Mouse (Mus musculus) midbrain, postnatal 0 days (tissue): ENCODE data around the gene Gm20388. TPM values are rescaled to one million over a fixed set of nuclear protein-coding genes. Genes with fewer than 3 reads are reported as not detected.

ENCODE experiments used
- ATAC-seq: fragments of 200-750 bp; cut with Nextera tagmentation; 2 replicates; pipeline ENCODE4 v1.8.0; 2017; ENCODE audit warnings: moderate number of reproducible peaks, mild to moderate bottlenecking, moderate TSS enrichment, moderate library complexity; ENCODE audit not compliant: low FRiP score
- DNase-seq: peaks from one replicate; pipeline ENCODE4 v3.0.0-alpha.2; 2015; ENCODE audit warnings: low spot score
- H3K27ac ChIP-seq: fragments of 300-500 bp; sonication (generic); 2 replicates; pipeline ENCODE4 v1.5.1; 2014; ENCODE audit warnings: low read depth, mild to moderate bottlenecking, low read length, mixed read lengths
- H3K27me3 ChIP-seq: fragments of 300-500 bp; sonication (generic); 2 replicates; pipeline ENCODE4 v1.6.1; 2014; ENCODE audit warnings: low read length, control low read depth, mixed read lengths; ENCODE audit not compliant: insufficient read depth
- H3K36me3 ChIP-seq: fragments of 300-500 bp; sonication (generic); 2 replicates; pipeline ENCODE4 v1.6.1; 2014; ENCODE audit warnings: low read length, control low read depth, mixed read lengths; ENCODE audit not compliant: insufficient read depth
- H3K4me1 ChIP-seq: fragments of 300-500 bp; sonication (generic); 2 replicates; pipeline ENCODE4 v1.6.1; 2014; ENCODE audit warnings: mild to moderate bottlenecking, control low read depth, antibody characterized with exemption, low read length, mixed read lengths; ENCODE audit not compliant: insufficient read depth
- H3K4me2 ChIP-seq: fragments of 300-500 bp; sonication (generic); 2 replicates; pipeline ENCODE4 v1.6.1; 2014; ENCODE audit warnings: low read depth, mild to moderate bottlenecking, low read length, mixed read lengths; ENCODE audit not compliant: poor library complexity, severe bottlenecking
- H3K4me3 ChIP-seq: fragments of 300-500 bp; sonication (generic); 2 replicates; pipeline ENCODE4 v1.5.1; 2014; ENCODE audit warnings: low read depth, mild to moderate bottlenecking, low read length, moderate library complexity
- H3K9ac ChIP-seq: fragments of 300-500 bp; sonication (generic); replicated peaks from 2 replicates; pipeline ENCODE4 v1.6.1; 2014; ENCODE audit warnings: mild to moderate bottlenecking, low read length, moderate library complexity, mixed read lengths; ENCODE audit not compliant: poor library complexity, severe bottlenecking
- H3K9me3 ChIP-seq: fragments of 300-500 bp; sonication (generic); 2 replicates; pipeline ENCODE4 v1.6.1; 2016; ENCODE audit warnings: low read length, control low read depth
- CTCF ChIP-seq: IDR thresholded peaks from 2 replicates; pipeline ENCODE4 v1.5.1; 2016; ENCODE audit warnings: antibody characterized with exemption, mild to moderate bottlenecking
- WGBS: fragments of 180-500 bp; shearing (Covaris S2); extraction: QIAGEN DNeasy Blood & Tissue Kit; methylation state at CpG from one replicate; pipeline ENCODE4 v1.1.7; 2014; 5-methylcytosine and 5-hydroxymethylcytosine counted together
- polyA plus RNA-seq: library from polyadenylated mRNA; unstranded; fragments of >200 nt; fragmentation: Nextera tagmentation; extraction: Ambion mirVana; gene quantifications from 2 replicates; pipeline ENCODE4 v1.2.1, GENCODE M21; 2015
- total RNA-seq: library from RNA; depleted of rRNA; stranded (reverse); fragments of >200 nt; gene quantifications from 2 replicates; pipeline ENCODE4 v1.2.3, GENCODE M21; 2014

Gm20388 gene
- total and polyA plus RNA-seq, 2 experiments from 2014 or later: 74.2 TPM; not detected in 1

DNA sequence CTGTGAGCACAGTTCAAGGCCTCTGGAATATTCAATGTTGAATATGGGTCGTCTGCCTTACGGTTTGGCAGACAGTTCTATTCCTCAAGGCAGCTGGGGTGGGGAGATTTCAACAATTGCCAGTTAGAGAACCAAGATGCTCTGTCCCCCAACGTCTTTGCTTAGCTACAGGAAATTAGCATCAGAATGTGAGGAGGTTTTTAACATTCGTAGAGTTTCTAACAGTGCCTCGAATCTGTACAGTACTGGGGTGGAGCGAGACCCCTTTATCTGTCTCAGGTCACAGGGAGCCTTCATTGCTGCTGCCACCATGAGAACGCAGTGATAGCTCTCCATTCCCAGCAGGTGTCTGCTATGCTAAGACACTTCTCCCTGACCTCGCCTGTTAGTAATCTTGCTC is 3465.5 kb downstream of the Gm20388 start:
- H3K9ac ChIP-seq: no peak overlapping the region
- no peaks in the 10 kb centered on the region for H3K27me3 ChIP-seq
- no peak overlapping the region for H3K4me2 ChIP-seq
- no peak overlapping the region for H3K4me3 ChIP-seq
- no peak for TF ChIP-seq CTCF
- no peaks in the 10 kb centered on the region for H3K9me3 ChIP-seq
- H3K27ac ChIP-seq: no peak overlapping the region
- H3K4me1 ChIP-seq: peaks cover 8% of the 10 kb centered on the region; the same call in 1 of the 2 replicates
- H3K36me3 ChIP-seq: no peaks in the 10 kb centered on the region; the same call in 1 of the 2 replicates
- peak; percentile 7 for DNase-seq
- no peak for ATAC-seq
- WGBS: 47% methylated on average over 8 of the region's 8 CpGs

DNA sequence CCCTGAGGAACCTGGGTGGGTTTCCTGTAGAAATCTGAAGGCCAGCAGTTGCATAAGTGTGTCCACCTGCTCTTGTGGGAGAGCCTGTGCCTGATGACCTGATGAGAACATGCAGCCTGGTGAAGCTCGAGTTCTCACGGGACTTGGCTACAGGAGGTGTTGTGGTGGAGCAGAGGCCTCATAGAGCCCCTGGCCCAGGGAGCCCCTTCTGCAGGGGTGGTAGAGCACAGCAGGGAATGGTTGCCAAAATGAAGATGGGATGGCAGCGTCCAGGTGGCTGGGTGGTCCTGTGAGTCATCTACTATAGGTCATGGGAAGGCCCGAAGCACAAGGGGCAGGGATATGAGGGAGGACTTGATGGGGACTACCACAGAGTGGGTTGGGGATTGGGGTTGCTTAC is 3471.1 kb downstream of the Gm20388 start:
- Histone ChIP-seq H3K9me3 (no peaks in the 10 kb centered on the region), H3K27me3 (no peaks in the 10 kb centered on the region), H3K4me1 (no peaks in the 10 kb centered on the region), H3K36me3 (peaks cover 40% of the 10 kb centered on the region), H3K9ac (no peak overlapping the region), H3K4me3 (no peak overlapping the region), H3K27ac (no peak overlapping the region), H3K4me2 (no peak overlapping the region)
- DNase-seq (no peak), ATAC-seq (no peak)
- WGBS: 90% methylated on average over 4 of the region's 4 CpGs
- TF ChIP-seq CTCF: no peak

DNA sequence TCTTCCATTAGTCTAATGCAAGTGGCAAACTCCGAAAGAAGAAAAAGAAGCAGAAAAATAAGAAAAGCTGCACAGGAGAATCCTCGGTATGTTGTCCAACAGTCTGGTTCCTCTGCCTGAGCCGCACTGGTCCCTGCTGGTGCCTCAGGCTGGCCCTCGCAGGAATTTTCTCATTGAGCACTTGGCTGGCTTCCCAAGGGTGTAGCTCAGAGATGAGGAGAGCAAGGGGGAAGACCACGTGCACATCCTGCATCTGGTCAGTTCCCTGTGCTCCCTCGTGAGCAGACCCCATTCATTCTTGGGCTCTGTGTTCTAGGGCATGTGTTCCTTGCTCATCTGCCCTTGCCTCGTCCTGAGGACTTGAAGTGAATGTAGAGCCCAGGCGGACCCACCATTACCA is 3471.9 kb downstream of the Gm20388 start:
- Histone ChIP-seq H3K27me3 (no peaks in the 10 kb centered on the region), H3K9me3 (no peaks in the 10 kb centered on the region), H3K4me2 (no peak overlapping the region), H3K36me3 (peaks cover 48% of the 10 kb centered on the region), H3K9ac (no peak overlapping the region), H3K4me1 (no peaks in the 10 kb centered on the region), H3K27ac (no peak overlapping the region), H3K4me3 (no peak overlapping the region)
- TF ChIP-seq CTCF: no peak
- WGBS: 87% methylated on average over 8 of the region's 8 CpGs
- DNase-seq: no peak
- no peak for ATAC-seq

DNA sequence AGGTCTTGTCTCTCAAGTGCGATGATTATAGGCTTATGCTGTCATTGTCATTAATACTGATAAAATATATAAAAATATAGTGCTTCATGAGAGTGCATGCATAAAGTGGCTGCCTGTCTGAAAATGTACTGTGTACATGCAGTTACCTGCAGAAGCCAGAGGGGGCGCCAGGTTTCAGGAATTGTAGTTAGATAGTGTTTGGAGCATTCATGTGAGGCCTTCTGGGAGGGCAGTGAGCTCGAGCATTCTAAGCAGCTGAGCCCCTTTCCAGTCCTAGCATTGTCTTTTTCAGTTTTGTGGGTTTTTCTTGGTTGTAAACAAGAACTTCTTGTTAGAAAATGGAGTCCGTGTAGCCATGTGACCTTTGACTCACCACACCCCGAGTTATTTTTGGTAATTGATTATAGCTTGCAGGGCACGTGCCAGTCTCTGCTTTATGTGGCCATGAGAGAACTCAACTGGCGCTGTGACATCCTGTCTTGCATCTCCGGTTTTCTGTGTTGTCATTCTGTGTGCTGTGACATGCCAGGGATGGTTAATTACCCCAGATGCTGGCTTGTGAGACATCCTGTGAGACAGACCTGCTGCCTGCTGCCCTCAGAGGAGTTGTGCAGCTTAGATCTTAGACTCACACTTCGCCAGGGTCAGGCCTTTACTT is 3474.4 kb downstream of the Gm20388 start:
- DNase-seq: peak; percentile 43
- no peaks in the 10 kb centered on the region for H3K27me3 ChIP-seq
- H3K27ac ChIP-seq: no peak overlapping the region
- H3K9ac ChIP-seq: no peak overlapping the region
- peak; percentile 44; the same call in 1 of the 2 replicates for ATAC-seq
- H3K4me1 ChIP-seq: no peaks in the 10 kb centered on the region
- H3K4me2 ChIP-seq: no peak overlapping the region
- H3K4me3 ChIP-seq: no peak overlapping the region
- H3K36me3 ChIP-seq: peaks cover 72% of the 10 kb centered on the region
- 69% methylated on average over 9 of the region's 9 CpGs for WGBS
- peak; percentile 82 for TF ChIP-seq CTCF
- no peaks in the 10 kb centered on the region for H3K9me3 ChIP-seq

DNA sequence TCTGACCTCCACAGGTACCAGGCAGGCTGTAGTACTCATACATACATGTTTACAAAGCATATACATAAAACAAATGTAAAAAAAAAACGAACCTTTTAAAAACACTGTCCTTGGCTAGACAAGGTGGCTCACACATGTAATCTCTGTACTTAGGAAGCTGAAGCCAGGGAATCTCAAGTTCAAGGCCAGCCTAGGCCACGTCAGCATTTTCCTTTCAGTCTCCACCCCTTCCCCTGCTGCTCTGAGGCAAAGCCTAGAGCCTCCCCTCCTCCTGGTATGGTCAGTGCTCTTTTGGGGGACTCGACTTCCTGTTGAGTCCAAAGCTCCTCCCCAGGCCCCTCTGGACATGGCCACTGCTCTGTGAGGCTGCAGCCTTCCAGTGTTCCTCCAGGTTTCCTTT is 3476.4 kb downstream of the Gm20388 start:
- ATAC-seq (no peak), DNase-seq (no peak)
- Histone ChIP-seq H3K4me1 (no peaks in the 10 kb centered on the region), H3K4me2 (no peak overlapping the region), H3K9ac (no peak overlapping the region), H3K4me3 (no peak overlapping the region), H3K27me3 (no peaks in the 10 kb centered on the region), H3K9me3 (no peaks in the 10 kb centered on the region), H3K36me3 (peaks cover 85% of the 10 kb centered on the region), H3K27ac (no peak overlapping the region)
- TF ChIP-seq CTCF: no peak
- 85% methylated on average over 3 of the region's 3 CpGs for WGBS

DNA sequence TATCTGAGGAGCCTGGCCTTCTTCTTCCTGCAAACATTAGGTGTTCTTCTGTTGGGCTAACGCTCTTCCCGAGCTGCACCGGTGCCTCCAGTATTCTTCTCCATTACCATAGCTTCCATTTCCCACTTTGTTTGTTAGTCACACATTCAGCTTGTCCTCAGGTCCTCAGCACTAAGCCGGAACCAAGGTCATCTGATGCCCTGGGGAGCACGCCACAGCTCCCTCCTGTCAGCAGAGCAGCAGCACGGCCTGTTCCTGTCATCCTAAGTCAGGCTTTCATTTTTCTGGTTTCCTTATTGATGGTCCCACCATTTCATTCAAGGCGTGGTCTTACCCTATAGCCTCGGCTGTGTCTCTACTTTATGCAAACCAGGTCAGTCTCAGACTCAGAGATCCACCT is 3477.2 kb downstream of the Gm20388 start:
- no peaks in the 10 kb centered on the region for H3K4me1 ChIP-seq
- WGBS: 92% methylated on average over 8 of the region's 8 CpGs

More for the DNA sequence above, 3477.2 kb downstream of the Gm20388 start:
- H3K4me2 ChIP-seq: no peak overlapping the region
- H3K27ac ChIP-seq: no peak overlapping the region
- TF ChIP-seq CTCF: no peak
- ATAC-seq: no peak
- H3K9me3 ChIP-seq: no peaks in the 10 kb centered on the region
- H3K27me3 ChIP-seq: no peaks in the 10 kb centered on the region
- peaks cover 88% of the 10 kb centered on the region for H3K36me3 ChIP-seq
- no peak overlapping the region for H3K9ac ChIP-seq
- no peak for DNase-seq
- no peak overlapping the region for H3K4me3 ChIP-seq
